In genomic region chr15:56336449-56336848, GRCm38 (mm10) we compare ENCODE assay signal across 9 mouse cellular contexts.
DNase-seq lines count a peak whose midpoint lies in the region; ATAC-seq lines count a peak whose summit lies in the region.
"Had no signal": no experiment of that assay in that cellular context is flagged by ENCODE, and none has a peak within 500 bp of the region (broad histone marks: within the 10 kb centered on the region; RNA-seq: fewer than 3 reads in every experiment).

No protein-coding gene starts in this region.

- H3K4me2 ChIP-seq in forebrain, embryonic 11.5 days (ENCODE audit: low read depth, low read length, severe bottlenecking) = no peak overlapping the region
- H3K4me2 ChIP-seq in hindbrain, embryonic 14.5 days (replicated peaks) = no peak overlapping the region
- H3K4me2 ChIP-seq: lung, embryonic 15.5 days had no signal

- ATAC-seq in cerebellum, adult (ENCODE audit: insufficient number of reproducible peaks, low FRiP score, low TSS enrichment) = no peak
- ATAC-seq in forebrain, embryonic 11.5 days (replicated peaks; ENCODE audit: low FRiP score) = peak; percentile 44
- ATAC-seq in hindbrain, embryonic 14.5 days (ENCODE audit: low FRiP score) = 0 out of 2 replicates have a peak, but pooled peaks have one; percentile 27

- H3K9ac ChIP-seq in forebrain, embryonic 11.5 days (ENCODE audit: low read length) = no peak overlapping the region
- no peak overlapping the region for H3K9ac ChIP-seq in hindbrain, embryonic 14.5 days
- H3K9ac ChIP-seq: lung, embryonic 15.5 days had no signal

- no peaks in the 10 kb centered on the region for H3K36me3 ChIP-seq in forebrain, embryonic 11.5 days (ENCODE audit: control insufficient read depth, insufficient read depth, low read length)
- no peaks in the 10 kb centered on the region for H3K36me3 ChIP-seq in hindbrain, embryonic 14.5 days (replicated peaks; ENCODE audit: control insufficient read depth, insufficient read depth)
- H3K36me3 ChIP-seq: lung, embryonic 15.5 days had no signal

- H3K4me1 ChIP-seq in forebrain, embryonic 11.5 days (replicated peaks; ENCODE audit: control insufficient read depth, insufficient read depth, low read length) = no peaks in the 10 kb centered on the region
- no peaks in the 10 kb centered on the region for H3K4me1 ChIP-seq in hindbrain, embryonic 14.5 days (replicated peaks; ENCODE audit: control insufficient read depth, insufficient read depth, low read length)
- H3K4me1 ChIP-seq: lung, embryonic 15.5 days had no signal

- DNase-seq in cerebellum, adult 11 months = peak; percentile 10
- DNase-seq in brain, adult 2 months (ENCODE audit: low read depth, low spot score) = peak; percentile 84
- DNase-seq in forebrain, embryonic 11.5 days (ENCODE audit: low spot score) = peak; percentile 76
- peak; percentile 75 for DNase-seq in hindbrain, embryonic 14.5 days (ENCODE audit: low spot score)
- DNase-seq in layer of hippocampus, adult 9-10 months (ENCODE audit: low spot score) = peak; percentile 29
- peak; percentile 53 for DNase-seq in lung, postnatal 36 days
- DNase-seq in right cerebral cortex, postnatal 4 days = peak; percentile 83

- no peak overlapping the region for H3K27ac ChIP-seq in forebrain, embryonic 11.5 days (ENCODE audit: low read depth, low read length)
- H3K27ac ChIP-seq in hindbrain, embryonic 14.5 days = no peak overlapping the region
- H3K27ac ChIP-seq: lung, embryonic 15.5 days had no signal

- no peaks in the 10 kb centered on the region for H3K27me3 ChIP-seq in forebrain, embryonic 11.5 days (ENCODE audit: control insufficient read depth, insufficient read depth, low read length)
- no peaks in the 10 kb centered on the region for H3K27me3 ChIP-seq in hindbrain, embryonic 14.5 days (ENCODE audit: control insufficient read depth, insufficient read depth, low read length)
- H3K27me3 ChIP-seq: lung, embryonic 15.5 days had no signal

- H3K9me3 ChIP-seq in forebrain, embryonic 11.5 days (ENCODE audit: control insufficient read depth, low read length) = no peaks in the 10 kb centered on the region
- no peaks in the 10 kb centered on the region for H3K9me3 ChIP-seq in hindbrain, embryonic 14.5 days (ENCODE audit: control insufficient read depth, low read length)
- H3K9me3 ChIP-seq: lung, embryonic 15.5 days had no signal

- 42% methylated on average over 5 of the region's 5 CpGs for WGBS in forebrain, embryonic 11.5 days
- WGBS in hindbrain, embryonic 14.5 days = 42% methylated on average over 5 of the region's 5 CpGs

- H3K4me3 ChIP-seq in forebrain, embryonic 11.5 days (ENCODE audit: low read depth, low read length) = no peak overlapping the region
- no peak overlapping the region for H3K4me3 ChIP-seq in hindbrain, embryonic 14.5 days (replicated peaks; ENCODE audit: low read length)
- H3K4me3 ChIP-seq: lung, embryonic 15.5 days had no signal

Comparison
In these comparisons a context has a peak if more than half of its experiments do, and no peak if none do; other contexts are left out.
1. DNase-seq: peak in every context shown above with its lines; median percentile 84 in brain, adult 2 months; 83 in right cerebral cortex, postnatal 4 days; 76 in forebrain, embryonic 11.5 days; 75 in hindbrain, embryonic 14.5 days; 53 in lung, postnatal 36 days; 29 in layer of hippocampus, adult 9-10 months; 10 in cerebellum, adult 11 months.